Mouse (Mus musculus): ENCODE results near the gene Dydc2. TPM values are rescaled to one million over a fixed set of nuclear protein-coding genes. Genes with fewer than 3 reads are reported as not detected.

Gene Dydc2
- total RNA-seq, 2 experiments from 2014 or later: 0.36 to 0.53 TPM

DNA sequence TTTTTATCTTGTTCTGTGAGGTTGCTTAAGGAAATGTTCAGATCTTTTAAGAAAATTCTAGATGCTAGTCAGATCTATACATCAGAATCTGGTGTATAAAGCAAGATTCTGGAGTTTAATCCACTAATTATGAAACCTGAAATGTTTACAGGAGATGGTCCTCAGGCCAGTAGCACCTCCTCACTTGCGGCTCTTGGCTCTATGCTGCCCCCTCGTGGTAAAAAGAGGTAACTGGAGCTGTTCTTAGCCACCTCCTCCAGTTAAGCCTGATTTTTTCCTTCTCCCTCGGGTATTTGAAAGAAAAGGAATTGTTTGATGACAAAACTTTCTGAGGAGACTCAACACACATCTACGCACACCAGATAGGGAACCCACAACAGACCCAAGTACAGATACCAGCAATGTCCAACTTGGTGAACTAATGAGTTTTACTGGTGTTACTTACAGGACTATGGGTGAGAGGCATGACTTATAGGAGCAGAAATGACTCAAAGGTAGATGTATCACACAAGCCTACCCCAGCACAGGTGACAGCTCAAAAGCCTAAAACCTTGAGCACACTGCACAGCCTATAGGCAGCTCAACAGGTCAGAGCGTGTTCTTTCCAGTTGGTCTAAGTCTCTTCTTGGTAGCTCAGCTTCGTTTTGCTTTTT lies 33.7 kb downstream of the Dydc2 start:
- peak; percentile 65 to 74 for DNase-seq

DNA sequence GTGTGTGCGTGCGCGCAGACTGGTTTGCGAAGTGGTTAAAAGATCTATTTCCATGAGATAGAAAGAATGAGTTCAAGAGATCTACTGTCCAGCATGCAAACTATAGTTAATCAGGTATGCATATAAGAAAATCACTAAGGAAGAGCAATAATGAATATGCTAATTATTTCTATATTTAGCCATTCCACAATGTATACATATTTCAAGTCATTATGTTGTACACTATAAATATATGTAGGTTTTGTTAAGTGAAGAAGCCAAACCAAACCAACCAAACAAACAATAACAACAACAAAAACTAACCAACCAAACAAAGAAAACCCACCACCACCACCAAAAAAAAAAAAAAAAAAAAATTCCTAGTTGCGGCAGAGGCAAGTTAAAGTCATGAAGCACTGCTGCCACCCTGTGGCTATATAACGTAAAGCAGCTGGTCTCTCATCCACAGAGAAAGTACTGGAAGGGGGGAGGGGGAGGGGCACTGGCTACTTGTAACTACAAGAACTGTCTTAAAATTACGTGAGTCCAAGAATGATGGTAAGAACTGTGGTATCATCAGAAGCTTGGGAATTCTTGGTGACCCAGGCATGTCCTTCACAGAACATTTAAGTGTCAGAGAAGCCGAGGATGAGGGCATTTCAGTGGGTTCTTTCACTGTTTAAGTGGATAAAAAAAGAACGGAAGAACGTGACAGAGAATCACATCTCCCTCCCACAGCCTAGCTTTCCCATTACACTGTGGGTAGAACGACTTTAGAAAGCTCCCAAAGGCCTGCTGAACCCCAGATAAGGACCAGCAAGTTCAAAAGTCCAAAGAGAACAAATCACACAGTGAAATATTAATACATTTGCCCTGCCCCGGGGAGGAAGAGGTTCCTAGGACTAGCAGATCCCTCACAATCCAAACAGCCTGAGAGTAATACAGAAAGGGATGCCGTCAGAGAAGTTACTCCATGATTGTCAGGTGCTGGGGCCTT lies 35.6 kb downstream of the Dydc2 start:
- peak; percentile 68 to 86 for DNase-seq

DNA sequence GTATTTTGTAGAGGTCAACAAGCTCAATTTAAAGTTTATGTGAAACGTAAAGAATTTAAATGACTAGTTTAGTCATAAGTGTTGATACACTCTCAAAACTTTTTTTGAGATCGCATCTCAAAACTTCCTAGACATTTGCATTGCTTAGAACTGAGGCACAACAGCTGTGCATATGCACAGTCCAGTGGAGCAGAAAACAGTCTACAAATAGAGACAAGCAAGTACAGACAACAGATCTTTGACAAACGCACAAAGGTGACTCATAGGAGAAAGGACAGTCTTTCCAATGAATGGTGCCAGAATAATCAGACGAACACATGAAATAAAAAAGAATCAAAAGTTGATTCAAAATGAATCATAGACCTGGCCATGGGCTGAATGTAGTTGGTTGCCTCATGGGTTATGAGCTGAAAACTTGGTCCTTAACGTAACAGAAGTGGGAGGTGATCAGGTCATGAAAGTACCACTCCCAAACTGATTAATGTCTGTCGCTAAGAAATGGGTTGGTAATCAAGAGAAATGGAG lies 38.0 kb downstream of the Dydc2 start:
- DNase-seq: no peak

DNA sequence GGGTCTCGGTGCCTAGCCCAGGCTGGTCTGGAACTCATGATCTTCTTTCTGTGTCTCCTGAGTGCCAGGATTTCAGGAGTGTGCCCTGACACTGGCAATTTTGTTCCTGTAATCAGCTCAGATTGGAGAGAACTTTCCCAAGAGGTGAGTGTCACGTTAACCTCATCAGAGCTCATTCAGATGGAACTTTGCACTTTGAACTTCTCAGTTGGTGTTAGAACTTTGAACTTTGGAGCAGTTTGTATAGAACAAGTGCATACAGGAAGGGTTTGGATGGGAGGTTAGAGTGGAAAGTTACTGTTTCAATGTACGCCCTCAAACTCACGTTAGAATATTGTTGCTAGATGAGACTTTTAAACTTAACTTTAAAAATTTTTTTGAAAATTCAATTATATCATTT lies 39.7 kb downstream of the Dydc2 start:
- DNase-seq: no peak

DNA sequence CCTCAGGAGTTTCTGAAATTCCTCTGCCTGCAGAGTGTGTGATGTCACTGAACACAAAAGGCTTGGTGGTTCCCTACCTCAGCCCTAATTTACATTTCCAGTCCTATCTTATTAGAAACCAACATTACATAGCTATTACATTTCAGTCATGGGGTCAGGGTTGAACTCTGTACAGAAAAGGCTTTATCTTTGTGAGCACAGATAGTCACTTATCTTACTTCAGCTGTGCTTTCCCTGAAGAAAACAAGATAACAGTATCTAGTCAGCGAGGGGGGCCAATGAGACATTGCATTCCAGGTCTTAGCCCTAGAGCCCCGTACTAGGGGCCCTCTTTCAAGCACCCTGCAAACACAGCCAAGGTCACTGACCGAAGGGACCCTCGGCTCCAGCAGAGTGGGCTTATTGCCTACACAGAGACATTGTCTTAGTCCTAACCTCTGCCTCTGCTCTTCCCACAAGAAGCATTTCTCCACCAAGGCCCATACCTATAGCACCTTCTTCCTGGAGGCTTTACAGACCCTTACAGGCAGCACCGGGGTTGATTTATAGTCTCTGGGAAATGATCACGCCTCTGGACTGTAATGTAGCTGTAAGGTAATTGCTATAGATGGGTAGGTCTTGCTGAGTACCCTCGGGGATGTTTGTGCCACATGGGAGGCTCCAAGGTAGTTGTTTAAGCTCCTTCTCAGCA lies 43.3 kb downstream of the Dydc2 start:
- no peak for DNase-seq

DNA sequence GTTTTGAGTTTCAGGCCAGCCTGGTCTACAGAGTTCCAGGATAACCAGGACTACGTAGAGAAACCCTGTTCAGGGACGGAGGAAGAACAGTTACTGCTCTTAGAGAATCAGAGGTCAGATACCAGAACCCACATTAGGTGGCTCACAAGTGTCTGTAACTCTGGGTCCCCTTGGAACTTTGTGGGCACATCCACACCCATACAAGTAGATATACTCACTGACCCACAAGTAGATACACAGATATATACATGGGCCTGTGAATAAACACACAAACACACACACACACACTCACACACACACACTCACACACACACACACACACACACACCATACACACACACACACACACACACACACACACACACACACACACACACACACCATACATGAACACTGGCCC lies 43.9 kb downstream of the Dydc2 start:
- DNase-seq: no peak

DNA sequence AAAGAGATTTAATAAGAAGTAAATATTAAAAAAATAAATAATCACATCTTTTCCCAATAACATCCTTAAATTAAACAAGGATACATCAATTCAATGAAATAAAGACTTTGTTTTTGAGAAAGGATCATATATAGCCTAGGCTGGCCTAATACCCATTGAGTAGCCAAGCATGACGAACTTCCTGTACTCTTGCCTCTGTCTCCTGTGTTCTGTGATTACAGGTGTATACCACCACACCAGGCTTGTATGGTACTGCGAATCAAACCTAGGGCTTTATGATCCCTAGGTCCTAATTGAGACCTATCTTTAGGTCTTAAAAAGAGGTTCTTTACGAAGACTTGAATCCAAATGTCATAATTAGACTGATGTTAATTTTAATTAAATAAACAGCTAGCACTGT lies 47.8 kb downstream of the Dydc2 start:
- DNase-seq: no peak

DNA sequence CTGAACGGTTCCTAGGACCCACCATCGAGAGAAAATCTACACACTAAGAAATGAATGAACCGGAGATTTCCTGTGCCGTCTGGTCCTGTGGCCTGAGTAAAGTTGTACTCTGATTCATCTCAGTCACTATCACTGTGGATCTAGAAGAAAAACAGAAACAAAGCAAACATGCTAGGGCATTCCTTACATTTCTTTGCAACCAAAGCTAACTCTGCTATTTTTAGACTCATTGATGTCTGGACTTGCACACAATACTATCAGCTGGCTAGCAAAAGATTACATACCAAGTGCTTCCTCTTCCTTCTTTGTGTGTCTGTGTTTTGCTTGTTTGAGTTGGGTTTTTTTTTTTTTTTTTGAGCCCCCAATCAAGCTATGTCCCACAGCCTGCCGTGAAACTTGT lies 51.5 kb downstream of the Dydc2 start:
- DNase-seq: no peak

DNA sequence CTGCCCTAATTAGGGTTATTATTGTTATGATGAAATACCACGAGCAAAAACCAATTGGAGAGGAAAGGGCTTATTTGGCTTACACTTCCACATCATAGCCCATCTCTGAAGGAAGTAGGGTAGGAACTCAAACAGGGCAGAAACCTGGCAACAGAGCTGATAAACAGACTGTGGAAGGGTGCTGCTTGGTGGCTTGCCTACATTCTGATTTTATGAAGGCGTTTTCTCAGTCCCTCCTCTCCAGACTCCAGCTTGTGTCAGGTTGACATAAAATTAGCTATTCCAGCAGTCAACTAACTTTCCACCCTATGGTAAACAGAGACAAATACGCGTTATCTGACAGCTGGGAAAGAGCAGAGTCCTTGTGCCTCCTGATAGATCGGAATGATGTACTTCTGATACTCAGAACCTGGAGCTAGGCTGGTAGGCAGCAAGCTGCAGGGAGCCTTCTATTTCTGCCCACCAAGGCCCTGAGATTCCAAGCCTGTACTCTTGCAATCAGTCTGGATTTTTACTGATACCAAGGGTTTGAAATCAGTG lies 54.2 kb downstream of the Dydc2 start:
- DNase-seq: no peak

DNA sequence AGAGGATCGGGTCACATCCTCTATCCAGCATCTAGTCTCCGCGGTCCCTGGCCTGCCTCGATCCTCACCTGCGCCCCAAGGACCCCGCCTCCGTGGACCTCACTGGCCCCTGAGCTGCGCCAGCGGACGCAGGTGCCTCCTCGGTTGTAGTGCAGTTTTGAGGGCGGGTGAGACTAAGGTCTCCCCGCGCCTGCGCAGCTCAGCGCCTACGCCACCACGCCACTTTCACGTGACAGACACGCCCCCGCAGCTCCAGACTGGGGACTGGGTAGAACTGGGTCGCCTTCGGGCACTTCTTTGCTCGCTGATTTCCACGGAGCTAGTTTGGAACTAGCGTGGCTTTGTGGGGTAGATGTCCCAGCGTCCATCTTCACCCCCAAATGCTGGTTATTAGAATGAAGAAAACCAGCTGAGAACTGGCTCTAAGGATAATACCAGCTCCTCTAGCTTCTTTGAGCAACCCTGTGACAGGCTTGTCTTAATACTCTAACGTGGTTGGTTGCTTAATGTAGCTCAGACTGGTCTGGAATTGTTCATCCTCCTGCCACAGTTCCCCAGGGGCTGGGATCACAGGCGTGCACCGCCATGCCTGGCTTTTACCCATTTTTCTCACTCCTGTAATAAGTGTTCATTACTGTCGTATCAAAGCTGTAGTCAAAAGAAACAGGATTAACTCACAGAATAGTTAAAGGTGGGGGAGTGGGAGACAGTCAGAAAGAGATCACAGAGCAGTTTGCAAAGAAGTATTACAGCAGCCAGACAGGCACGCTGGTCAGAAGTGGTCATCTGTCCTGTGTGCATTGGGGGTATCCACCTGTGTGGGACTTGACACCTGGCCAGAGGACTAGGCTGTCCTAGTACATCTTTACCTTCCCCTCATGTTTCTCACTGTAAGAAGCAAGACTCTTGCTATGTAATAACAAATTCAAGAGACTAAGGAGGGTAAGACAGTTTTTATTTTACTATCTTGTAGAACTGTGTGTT lies 55.1 kb downstream of the Dydc2 start, which contains the start of gene Fam213a:
Gene Fam213a (minus strand): TSS at position 159 of the 984 bp plus-strand sequence.
- peak; percentile 94 to 95 for DNase-seq

DNA sequence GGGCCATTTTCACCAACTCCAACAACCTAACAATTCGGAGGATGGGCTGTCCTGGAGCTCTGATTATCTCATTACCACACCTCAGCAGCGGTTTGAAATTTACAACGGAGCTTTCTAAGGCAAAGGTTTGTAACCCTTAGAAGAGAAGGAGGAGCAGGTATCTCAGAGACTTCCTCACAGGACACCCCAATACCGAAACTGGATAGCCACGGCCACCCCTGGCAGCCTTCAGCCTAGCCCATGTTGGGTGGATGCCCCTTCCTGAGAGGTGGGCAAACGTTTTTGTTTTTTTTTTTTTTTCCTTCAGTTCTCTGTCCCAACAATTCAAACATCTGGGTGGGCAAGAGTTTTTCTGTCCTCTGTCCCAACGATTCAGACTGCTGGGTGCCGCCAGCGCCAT lies 55.9 kb downstream of the Dydc2 start:
- DNase-seq: no peak

DNA sequence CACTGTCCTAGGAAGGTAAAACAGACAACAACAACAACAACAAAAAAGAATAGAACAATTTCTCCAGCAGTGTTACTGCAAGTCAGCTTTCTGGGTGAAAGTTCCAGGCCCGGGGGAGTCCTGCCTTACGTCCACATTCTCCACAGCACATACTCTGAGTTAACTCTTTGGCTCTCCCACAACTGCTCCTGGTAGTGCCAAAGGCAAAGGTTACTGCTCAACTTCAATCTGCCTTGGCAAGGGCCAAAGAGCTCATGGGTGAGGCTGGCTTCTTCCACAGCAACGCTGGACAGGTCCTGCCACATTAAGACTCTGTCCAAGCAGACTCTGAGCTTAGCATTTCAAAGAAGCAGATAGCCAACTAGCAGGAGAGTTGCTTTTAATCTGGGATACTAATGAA lies 57.1 kb downstream of the Dydc2 start:
- DNase-seq: peak; percentile 17 to 46

DNA sequence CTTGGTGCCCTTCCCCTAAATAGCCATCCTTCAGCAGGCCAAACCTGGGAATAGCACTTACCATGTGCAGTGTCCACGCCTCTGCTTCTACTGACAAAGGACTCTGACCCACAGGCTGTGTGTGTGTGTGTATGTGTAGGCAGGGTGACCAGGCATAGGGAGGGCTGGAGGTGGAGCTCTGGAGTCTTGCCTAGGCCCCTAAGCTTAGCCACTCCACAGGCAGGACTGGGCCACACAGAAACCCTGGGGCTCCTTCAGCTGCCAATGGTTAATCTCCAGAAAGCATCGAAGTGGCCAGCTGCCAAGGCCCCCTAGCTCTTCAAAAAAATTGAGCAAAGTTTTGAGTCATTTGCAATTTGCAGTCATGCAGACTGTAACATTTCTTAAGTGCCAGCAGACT lies 60.9 kb downstream of the Dydc2 start:
- DNase-seq: peak in 1 of 2 experiments; percentile 11

DNA sequence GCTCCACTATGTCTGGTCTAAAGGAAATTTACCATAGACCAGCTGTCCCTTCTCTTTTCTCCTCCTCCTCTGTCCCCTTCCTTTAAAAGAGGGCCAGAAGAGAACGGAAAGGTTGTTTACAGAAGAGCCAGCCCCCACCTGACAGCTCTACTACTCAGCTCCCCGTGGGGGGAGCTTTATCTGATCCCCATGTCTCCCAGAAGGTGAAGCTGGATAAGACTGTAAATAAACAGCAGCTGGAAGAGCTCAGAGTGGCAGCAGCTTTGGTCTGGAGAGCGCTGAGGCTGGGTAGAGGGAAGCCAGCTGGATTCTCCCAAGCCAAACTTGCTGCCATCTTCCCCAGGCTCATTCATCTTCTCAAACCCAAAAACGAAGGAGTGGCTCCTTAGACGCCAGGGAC lies 61.4 kb downstream of the Dydc2 start:
- no peak for DNase-seq

DNA sequence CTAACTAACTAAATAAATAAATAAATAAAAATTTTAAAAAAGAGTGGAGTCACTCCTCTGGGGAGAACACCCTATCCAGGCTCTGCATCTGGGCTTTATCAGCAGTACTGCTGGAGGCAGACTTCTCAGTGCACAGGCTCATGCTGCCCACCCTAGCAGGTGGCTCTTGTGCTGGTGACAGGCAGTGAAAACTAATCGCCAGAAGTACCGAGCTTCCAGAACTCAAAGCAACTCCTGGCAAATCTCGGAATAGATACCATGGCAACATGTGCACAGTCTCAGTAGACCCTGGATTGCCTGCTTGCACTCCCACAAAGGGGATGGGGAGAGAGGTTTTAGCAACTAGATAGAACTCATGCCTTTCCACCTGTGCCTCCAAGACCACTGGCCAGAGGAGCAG lies 62.1 kb downstream of the Dydc2 start:
- no peak for DNase-seq

DNA sequence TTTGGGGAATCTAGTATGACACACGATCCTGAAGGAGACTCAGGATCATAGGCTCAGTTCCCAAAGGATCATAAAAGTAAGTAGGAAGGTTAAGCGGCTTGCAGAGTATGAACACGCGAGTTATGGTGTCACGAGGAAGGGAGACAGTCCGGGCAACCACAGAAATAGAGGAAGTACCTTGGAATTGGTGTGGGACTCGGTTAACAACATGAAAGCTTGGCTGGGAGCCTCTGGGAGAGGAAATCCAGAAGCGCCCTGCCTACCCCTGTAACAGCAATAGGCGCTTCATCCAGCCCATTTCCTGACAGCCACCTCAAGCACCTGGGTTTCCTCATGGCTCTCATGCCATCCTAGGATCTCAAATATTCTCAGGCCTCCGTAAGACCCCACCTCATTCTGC lies 62.7 kb downstream of the Dydc2 start:
- no peak for DNase-seq

DNA sequence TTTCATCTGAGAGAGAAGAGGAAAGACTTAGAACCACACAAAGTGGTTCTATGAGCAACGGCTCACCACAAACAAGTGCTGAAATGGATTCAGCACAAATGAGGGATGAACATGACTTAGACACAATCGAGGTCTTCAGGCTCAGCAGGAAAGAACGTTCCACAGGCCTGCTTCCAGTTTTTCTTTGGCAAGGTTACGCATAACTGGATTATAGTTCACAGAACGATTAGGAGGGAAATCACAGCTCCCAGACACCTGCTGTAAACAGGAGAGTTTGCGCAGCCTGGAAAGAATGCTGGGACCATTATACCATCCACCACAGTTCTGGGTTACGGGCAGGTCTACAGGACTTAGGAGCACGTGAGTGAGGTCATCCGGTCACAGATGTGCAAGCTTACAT lies 63.3 kb downstream of the Dydc2 start:
- no peak for DNase-seq

DNA sequence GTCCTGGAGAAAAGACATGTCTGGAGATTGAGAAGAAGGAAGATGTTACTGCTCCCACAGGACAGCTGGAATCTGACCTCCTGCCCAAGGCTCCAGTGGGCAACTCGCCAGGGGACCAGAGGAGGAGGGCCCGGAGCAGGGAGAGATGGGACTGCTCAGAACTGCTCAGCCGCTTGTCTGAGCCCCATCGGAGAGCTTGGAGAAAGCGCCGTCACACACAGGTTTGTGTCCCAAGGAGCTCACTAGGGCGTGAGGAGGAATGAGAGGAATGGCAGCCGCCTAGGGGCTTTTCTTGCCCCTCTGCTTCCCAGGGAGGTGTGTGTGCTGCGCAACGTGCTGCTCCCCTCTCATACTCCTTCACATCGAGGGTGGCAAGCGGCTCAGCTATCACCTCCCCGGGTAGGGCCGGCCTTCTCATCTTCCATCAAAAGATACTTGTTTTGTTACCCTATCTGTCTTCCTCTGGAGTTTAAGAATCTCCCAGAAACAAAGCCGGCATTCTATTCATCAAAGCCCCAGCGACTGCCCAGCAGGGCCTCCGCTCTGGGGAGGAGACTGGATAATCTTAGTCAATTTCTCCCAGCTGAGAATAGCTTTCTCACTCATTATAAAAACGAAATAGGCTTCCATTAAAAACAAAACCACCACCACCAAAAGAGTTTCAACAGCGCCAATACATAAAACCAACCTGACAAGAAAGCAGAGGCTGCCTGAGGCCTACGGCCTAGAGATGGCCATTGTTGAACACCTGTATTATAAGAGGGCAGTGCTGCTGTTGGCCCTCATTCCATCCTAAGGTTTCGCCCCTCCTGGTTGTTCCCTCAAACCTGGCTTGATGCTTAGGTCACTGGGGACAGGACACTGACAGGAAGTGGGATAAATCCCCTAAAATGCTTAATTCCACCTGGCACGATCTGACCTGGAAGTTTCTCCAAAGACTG lies 64.5 kb downstream of the Dydc2 start:
- DNase-seq: peak; percentile 70 to 77

DNA sequence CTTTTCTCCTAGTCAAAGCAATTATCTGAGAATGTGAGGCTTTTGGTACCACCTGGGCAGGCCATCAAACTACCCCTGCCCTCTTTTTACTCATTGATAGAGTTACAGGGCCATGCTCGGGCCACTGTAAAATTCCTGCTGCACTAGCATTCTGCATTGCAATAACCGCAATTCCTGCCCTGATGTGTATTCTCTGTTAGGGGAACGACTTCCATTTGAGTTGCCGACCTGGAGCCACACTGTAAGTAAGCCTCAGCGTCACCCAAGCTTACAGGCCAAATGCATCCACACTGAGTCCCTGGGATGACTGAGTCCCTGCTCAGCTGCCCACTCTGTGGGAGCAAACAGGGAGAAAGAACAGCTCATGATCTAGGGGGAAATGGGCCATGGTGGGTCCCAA lies 67.4 kb downstream of the Dydc2 start:
- DNase-seq: no peak

DNA sequence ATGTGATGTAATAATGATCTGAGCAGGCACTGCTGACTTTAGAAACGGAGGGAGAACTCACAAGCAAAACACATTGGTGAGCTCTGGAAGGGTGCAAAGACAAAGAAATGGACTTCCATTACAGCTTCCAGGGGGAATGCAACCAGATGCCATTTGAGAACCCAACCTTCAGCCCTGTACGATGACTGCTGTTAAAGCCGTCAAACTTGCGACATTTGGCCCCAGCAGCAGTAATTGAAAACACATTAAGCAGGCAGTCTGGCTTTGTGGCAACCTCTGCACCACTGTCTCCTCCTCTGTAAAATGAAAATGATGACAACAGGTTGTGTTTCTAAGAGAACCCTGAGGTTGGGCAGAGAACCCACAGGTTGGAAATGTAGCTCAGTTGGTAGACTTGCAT lies 68.2 kb downstream of the Dydc2 start:
- DNase-seq: no peak
